Mouse (Mus musculus) liver, embryonic 14.5 days (tissue): ENCODE data around the gene Zbtb16. TPM values are rescaled to one million over a fixed set of nuclear protein-coding genes. Genes with fewer than 3 reads are reported as not detected.

ENCODE experiments used
- ATAC-seq: fragments of 200-750 bp; cut with Nextera tagmentation; 2 replicates; pipeline ENCODE4 v1.8.0; 2017; ENCODE audit warnings: moderate number of reproducible peaks, mild to moderate bottlenecking, moderate library complexity; ENCODE audit not compliant: insufficient read depth
- DNase-seq, 3 experiments: peaks; one replicate each; pipeline ENCODE4 v3.0.0-alpha.2; 2012 to 2013; ENCODE audit warnings: low read depth in 3 of 3, low spot score in 3 of 3
- H3K27ac ChIP-seq: fragments of 300-500 bp; sonication (generic); 2 replicates; pipeline ENCODE4 v1.5.1; 2014; ENCODE audit warnings: moderate library complexity, mild to moderate bottlenecking, control low read depth, inconsistent platforms
- H3K27me3 ChIP-seq: fragments of 300-500 bp; sonication (generic); 2 replicates; pipeline ENCODE4 v1.6.1; 2014; ENCODE audit warnings: mild to moderate bottlenecking, low read length, moderate library complexity; ENCODE audit not compliant: control insufficient read depth, insufficient read depth
- H3K36me3 ChIP-seq: fragments of 300-500 bp; sonication (generic); replicated peaks from 2 replicates; pipeline ENCODE4 v1.6.1; 2014; ENCODE audit warnings: low read depth; ENCODE audit not compliant: control insufficient read depth, insufficient read depth
- H3K4me1 ChIP-seq, 2 experiments: fragments of 200-500 bp in 1 of 2; fragments of 300-500 bp in 1 of 2; sonication (generic) in 1 of 2; replicated peaks; 2 replicates each; pipeline ENCODE4 v1.6.1; 2012 to 2014; ENCODE audit warnings: antibody characterized with exemption in 1 of 2, inconsistent platforms in 1 of 2, low read length in 1 of 2; ENCODE audit not compliant: control insufficient read depth in 2 of 2, insufficient read depth in 2 of 2
- H3K4me2 ChIP-seq: fragments of 300-500 bp; sonication (generic); 2 replicates; pipeline ENCODE4 v1.6.1; 2014; ENCODE audit warnings: low read depth, mild to moderate bottlenecking, control low read depth, moderate library complexity
- H3K4me3 ChIP-seq, 2 experiments: fragments of 200-500 bp in 1 of 2; fragments of 300-500 bp in 1 of 2; sonication (generic) in 1 of 2; 2 replicates each; pipeline ENCODE4 v1.5.1; 2012 to 2014; ENCODE audit warnings: low read depth in 2 of 2, low read length in 2 of 2, mild to moderate bottlenecking in 2 of 2, control low read depth in 1 of 2, inconsistent platforms in 1 of 2, moderate library complexity in 1 of 2; ENCODE audit not compliant: insufficient read depth in 1 of 2
- H3K9ac ChIP-seq: fragments of 300-500 bp; sonication (generic); replicated peaks from 2 replicates; pipeline ENCODE4 v1.6.1; 2014; ENCODE audit warnings: mild to moderate bottlenecking, control low read depth, moderate library complexity
- H3K9me3 ChIP-seq: fragments of 300-500 bp; sonication (generic); 2 replicates; pipeline ENCODE4 v1.6.1; 2016; ENCODE audit warnings: low read length, mixed read lengths; ENCODE audit not compliant: control insufficient read depth
- CTCF ChIP-seq: IDR thresholded peaks from 2 replicates; pipeline ENCODE4 v1.5.1; 2016; ENCODE audit warnings: antibody characterized with exemption, low read depth, control low read depth
- EP300 ChIP-seq: IDR thresholded peaks from 2 replicates; pipeline ENCODE4 v1.6.1; 2016; ENCODE audit warnings: antibody characterized with exemption, low read depth
- WGBS: fragments of 180-500 bp; shearing (Covaris S2); extraction: QIAGEN DNeasy Blood & Tissue Kit; methylation state at CpG from one replicate; pipeline ENCODE4 v1.1.7; 2014; ENCODE audit not compliant: insufficient replicate concordance; 5-methylcytosine and 5-hydroxymethylcytosine counted together
- polyA plus RNA-seq, 2 experiments: library from polyadenylated mRNA; depleted of rRNA in 1 of 2; stranded (reverse) in 1 of 2; unstranded in 1 of 2; fragments of >200 nt; fragmentation: Nextera tagmentation in 1 of 2; extraction: Ambion mirVana in 1 of 2; gene quantifications; 2 replicates each; pipeline versions ENCODE4 v1.2.1 to v1.2.3; 2012 to 2014

Zbtb16 gene
- polyA plus RNA-seq, 2 experiments: 0.26 to 0.30 TPM

- TF ChIP-seq CTCF (no peak), EP300 (no peak)
- ATAC-seq (no peak), DNase-seq (no peak)
- WGBS: 52% methylated on average over 11 of the region's 11 CpGs
- Histone ChIP-seq H3K9ac (no peak overlapping the region), H3K4me2 (no peak overlapping the region), H3K4me3 (no peak overlapping the region), H3K27me3 (no peaks in the 10 kb centered on the region), H3K9me3 (no peaks in the 10 kb centered on the region), H3K4me1 (no peaks in the 10 kb centered on the region), H3K36me3 (no peaks in the 10 kb centered on the region), H3K27ac (no peak overlapping the region)
Measured at GRCm38 (mm10) chr9:48675151-48675790, 160.8 kb downstream of the Zbtb16 start.

- 50% methylated on average over 11 of the region's 11 CpGs for WGBS
- no peak for TF ChIP-seq EP300
- TF ChIP-seq CTCF: no peak
Measured at GRCm38 (mm10) chr9:48674359-48675015, 161.5 kb downstream of the Zbtb16 start.

GRCm38 (mm10) chr9:48673804-48674203 lies 162.2 kb downstream of the Zbtb16 start:
- ATAC-seq (no peak), DNase-seq (no peak)
- TF ChIP-seq EP300: no peak
- no peak for TF ChIP-seq CTCF
- 59% methylated on average over 5 of the region's 5 CpGs for WGBS
- no peak overlapping the region for H3K4me2 ChIP-seq
- no peaks in the 10 kb centered on the region for H3K9me3 ChIP-seq
- H3K4me3 ChIP-seq: no peak overlapping the region
- H3K27me3 ChIP-seq: no peaks in the 10 kb centered on the region
- H3K36me3 ChIP-seq: no peaks in the 10 kb centered on the region
- no peaks in the 10 kb centered on the region for H3K4me1 ChIP-seq
- no peak overlapping the region for H3K27ac ChIP-seq
- H3K9ac ChIP-seq: no peak overlapping the region

More at GRCm38 (mm10) chr9:48674359-48675015, 161.5 kb downstream of the Zbtb16 start:
- H3K9ac ChIP-seq: no peak overlapping the region
- H3K9me3 ChIP-seq: no peaks in the 10 kb centered on the region
- ATAC-seq (no peak), DNase-seq (no peak)
- H3K36me3 ChIP-seq: no peaks in the 10 kb centered on the region
- H3K27ac ChIP-seq: no peak overlapping the region
- no peaks in the 10 kb centered on the region for H3K27me3 ChIP-seq
- H3K4me2 ChIP-seq: no peak overlapping the region
- no peak overlapping the region for H3K4me3 ChIP-seq
- no peaks in the 10 kb centered on the region for H3K4me1 ChIP-seq

- Histone ChIP-seq H3K4me1 (no peaks in the 10 kb centered on the region), H3K27ac (no peak overlapping the region), H3K4me2 (no peak overlapping the region), H3K4me3 (no peak overlapping the region), H3K9me3 (no peaks in the 10 kb centered on the region), H3K9ac (no peak overlapping the region), H3K27me3 (no peaks in the 10 kb centered on the region), H3K36me3 (no peaks in the 10 kb centered on the region)
- ATAC-seq: no peak
- WGBS: 43% methylated on average over 6 of the region's 6 CpGs
- DNase-seq: no peak
- TF ChIP-seq EP300 (no peak), CTCF (no peak)
Measured at GRCm38 (mm10) chr9:48673213-48673612, 162.8 kb downstream of the Zbtb16 start.

- no peaks in the 10 kb centered on the region for H3K36me3 ChIP-seq
- no peak overlapping the region for H3K27ac ChIP-seq
- no peaks in the 10 kb centered on the region for H3K4me1 ChIP-seq
- no peak for DNase-seq
- no peaks in the 10 kb centered on the region for H3K27me3 ChIP-seq
- H3K4me3 ChIP-seq: no peak overlapping the region
- no peak overlapping the region for H3K4me2 ChIP-seq
- no peaks in the 10 kb centered on the region for H3K9me3 ChIP-seq
- TF ChIP-seq EP300 (no peak), CTCF (no peak)
- ATAC-seq: no peak
- H3K9ac ChIP-seq: no peak overlapping the region
Measured at GRCm38 (mm10) chr9:48671841-48672240, 164.2 kb downstream of the Zbtb16 start.
